Mouse (Mus musculus) retina, postnatal 1 day (tissue): ENCODE data around the gene Ddx23.

ENCODE experiments used
- DNase-seq: peaks from one replicate; pipeline ENCODE4 v3.0.0-alpha.2; 2012

Ddx23 gene

GRCm38 (mm10) chr15:98662567-98663545, at the start of gene Ddx23:
TSS of gene Ddx23 (minus strand) at chr15:98662894.
- DNase-seq, result peak; percentile 97

GRCm38 (mm10) chr15:98710442-98710841, 47.7 kb upstream of the Ddx23 start:
- DNase-seq, result peak; percentile 76

- peak; percentile 96 for DNase-seq
Measured at GRCm38 (mm10) chr15:98707766-98708372, 45.2 kb upstream of the Ddx23 start, which contains the start of gene Ccdc65. TSS of gene Ccdc65 (plus strand) at chr15:98708207.

- no peak for DNase-seq
Measured at GRCm38 (mm10) chr15:98704312-98704711, 41.6 kb upstream of the Ddx23 start.

- peak; percentile 90 for DNase-seq
Measured at GRCm38 (mm10) chr15:98699190-98700105, 36.8 kb upstream of the Ddx23 start.

- no peak for DNase-seq
Measured at GRCm38 (mm10) chr15:98696216-98696615, 33.5 kb upstream of the Ddx23 start.

GRCm38 (mm10) chr15:98695726-98696125, 33.0 kb upstream of the Ddx23 start:
- DNase-seq, result no peak

GRCm38 (mm10) chr15:98692171-98692715, 29.5 kb upstream of the Ddx23 start:
- DNase-seq, result no peak

- peak; percentile 88 for DNase-seq
Measured at GRCm38 (mm10) chr15:98691486-98692147, 28.9 kb upstream of the Ddx23 start.

- no peak for DNase-seq
Measured at GRCm38 (mm10) chr15:98689682-98690081, 27.0 kb upstream of the Ddx23 start.

- DNase-seq, result no peak
Measured at GRCm38 (mm10) chr15:98685926-98686325, 23.2 kb upstream of the Ddx23 start.

- no peak for DNase-seq
Measured at GRCm38 (mm10) chr15:98683746-98684145, 21.1 kb upstream of the Ddx23 start.

- no peak for DNase-seq
Measured at GRCm38 (mm10) chr15:98683177-98683576, 20.5 kb upstream of the Ddx23 start.

- no peak for DNase-seq
Measured at GRCm38 (mm10) chr15:98681633-98682032, 18.9 kb upstream of the Ddx23 start.

- DNase-seq, result no peak
Measured at GRCm38 (mm10) chr15:98680660-98681059, 18.0 kb upstream of the Ddx23 start.

- DNase-seq, result no peak
Measured at GRCm38 (mm10) chr15:98677977-98678376, 15.3 kb upstream of the Ddx23 start.

GRCm38 (mm10) chr15:98676940-98677728, 14.4 kb upstream of the Ddx23 start, which contains the start of gene Rnd1:
TSS of gene Rnd1 (minus strand) at chr15:98677461.
- DNase-seq, result peak; percentile 96

GRCm38 (mm10) chr15:98676471-98676870, 13.8 kb upstream of the Ddx23 start:
- peak; percentile 37 for DNase-seq

- DNase-seq, result peak; percentile 19
Measured at GRCm38 (mm10) chr15:98675634-98676250, 13.0 kb upstream of the Ddx23 start.

- DNase-seq, result no peak
Measured at GRCm38 (mm10) chr15:98674994-98675545, 12.4 kb upstream of the Ddx23 start.
